Mouse (Mus musculus): ENCODE measurements around the gene Rps8.

Gene Rps8

GRCm38 (mm10) chr4:117148047-117148713, 7.9 kb downstream of the Rps8 start:
- no peak for DNase-seq

GRCm38 (mm10) chr4:117146176-117146575, 9.9 kb downstream of the Rps8 start:
- peak; percentile 85 to 92 for DNase-seq

- no peak for DNase-seq
Measured at GRCm38 (mm10) chr4:117145248-117145647, 10.8 kb downstream of the Rps8 start.

- DNase-seq = no peak
Measured at GRCm38 (mm10) chr4:117143023-117143422, 13.0 kb downstream of the Rps8 start.

GRCm38 (mm10) chr4:117140613-117141012, 15.4 kb downstream of the Rps8 start:
- DNase-seq = no peak

- DNase-seq = peak; percentile 49 to 60
Measured at GRCm38 (mm10) chr4:117139217-117139612, 16.8 kb downstream of the Rps8 start.

GRCm38 (mm10) chr4:117138295-117139216, 17.5 kb downstream of the Rps8 start:
- DNase-seq = no peak

- peak; percentile 82 to 90 for DNase-seq
Measured at GRCm38 (mm10) chr4:117136034-117136433, 20.0 kb downstream of the Rps8 start.

GRCm38 (mm10) chr4:117134601-117134995, 21.4 kb downstream of the Rps8 start:
- DNase-seq = no peak

GRCm38 (mm10) chr4:117133817-117134600, 22.0 kb downstream of the Rps8 start, which contains the start of gene Plk3:
Gene Plk3 (minus strand): TSS chr4:117133963.
- peak; percentile 98 for DNase-seq

GRCm38 (mm10) chr4:117133366-117133796, 22.7 kb downstream of the Rps8 start:
- no peak for DNase-seq

- no peak for DNase-seq
Measured at GRCm38 (mm10) chr4:117132794-117133143, 23.3 kb downstream of the Rps8 start.

GRCm38 (mm10) chr4:117131890-117132793, 23.9 kb downstream of the Rps8 start:
- no peak for DNase-seq

GRCm38 (mm10) chr4:117131198-117131597, 24.8 kb downstream of the Rps8 start:
- DNase-seq = no peak

GRCm38 (mm10) chr4:117130790-117131189, 25.3 kb downstream of the Rps8 start:
- no peak for DNase-seq

GRCm38 (mm10) chr4:117127991-117128686, 27.9 kb downstream of the Rps8 start:
- no peak for DNase-seq

GRCm38 (mm10) chr4:117126675-117127290, 29.3 kb downstream of the Rps8 start, which contains the start of gene Tctex1d4:
Gene Tctex1d4 (plus strand): TSS chr4:117126794.
- DNase-seq = peak; percentile 36 to 44

- peak; percentile 91 to 94 for DNase-seq
Measured at GRCm38 (mm10) chr4:117125910-117126674, 30.0 kb downstream of the Rps8 start.

GRCm38 (mm10) chr4:117125348-117125909, 30.6 kb downstream of the Rps8 start, which contains the start of gene Btbd19:
Gene Btbd19 (minus strand): TSS chr4:117125725.
- DNase-seq = peak; percentile 64
